Mouse (Mus musculus) heart, postnatal 36 days (tissue): ENCODE results near the gene Gm14851. TPM values are rescaled to one million over a fixed set of nuclear protein-coding genes. Genes with fewer than 3 reads are reported as not detected.
"Not testable (repeated sequence)": the region's sequence is repeated elsewhere in the genome, so short reads cannot be mapped to it uniquely, and the experiment has no call there.

Experiments used
- DNase-seq, 2 experiments: peaks; one replicate each; pipeline ENCODE4 v3.0.0; 2021 to 2022
- intact Hi-C: fragments of 180-260 bp; cut with DNase I; formaldehyde crosslinking; loops from one replicate; pipeline ENCODE4 v1.15.1; 2025
- total RNA-seq, 2 experiments: library from RNA; stranded (reverse); gene quantifications; 2 replicates each; pipeline ENCODE4 v1.2.3; 2021

Gm14851 gene
- not detected for total RNA-seq

- DNase-seq, intact Hi-C loops: not testable (repeated sequence)
Observed at GRCm38 (mm10) chr8:21095950-21096349, at the start of gene Gm14851. Gene Gm14851, minus strand, starts transcription at chr8:21096050.

- intact Hi-C loops, DNase-seq: not testable (repeated sequence)
Observed at GRCm38 (mm10) chr8:21134342-21134741, 38.5 kb upstream of the Gm14851 start, which contains the start of gene Defa30. Gene Defa30, plus strand, starts transcription at chr8:21134642.

DNA sequence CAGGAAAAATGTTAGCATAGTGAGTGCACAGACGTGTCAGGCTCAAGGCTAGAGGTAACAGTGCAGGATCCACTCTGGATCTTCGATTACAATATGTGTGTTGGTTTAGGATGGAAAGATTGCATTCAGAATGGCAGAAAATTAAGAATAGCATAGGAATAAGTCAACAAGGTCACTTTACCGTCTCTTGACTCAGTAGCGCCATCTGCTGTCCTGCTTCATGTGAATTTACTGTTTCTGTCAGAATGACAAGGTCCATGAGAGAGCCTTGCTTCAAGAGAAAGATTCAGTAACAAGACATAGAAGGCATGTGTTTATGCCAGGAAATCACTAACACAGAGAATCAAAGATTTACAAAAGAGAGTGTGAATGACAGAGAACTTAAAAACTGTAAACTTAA, 2.7 kb downstream of the Gm14851 start:
- no peak for DNase-seq
- intact Hi-C loops = no loop called here

DNA sequence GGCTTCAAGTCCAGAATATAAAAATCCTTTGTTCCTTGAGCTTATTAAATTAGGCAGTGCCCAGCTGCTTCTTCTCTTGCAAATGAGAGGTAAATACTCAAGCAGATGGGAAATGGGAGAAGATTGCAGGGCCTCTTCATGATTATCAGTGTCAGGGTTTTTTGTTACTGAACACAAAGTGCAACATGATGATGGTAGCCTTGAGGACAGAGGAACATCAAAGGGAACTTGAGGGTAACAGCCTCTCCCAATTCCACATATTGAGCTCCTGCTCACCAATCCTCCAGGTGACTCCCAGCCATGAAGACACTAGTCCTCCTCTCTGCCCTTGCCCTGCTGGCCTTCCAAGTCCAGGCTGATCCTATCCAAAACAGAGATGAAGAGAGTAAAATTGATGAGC, 11.7 kb downstream of the Gm14851 start, which contains the start of gene Defa25:
Gene Defa25, plus strand, starts transcription at position 301 of the 400 bp plus-strand sequence.
- intact Hi-C loops, DNase-seq: not testable (repeated sequence)

- DNase-seq, intact Hi-C loops: not testable (repeated sequence)
Observed at GRCm38 (mm10) chr8:21064738-21065137, 31.1 kb downstream of the Gm14851 start, which contains the start of gene Defa35. Gene Defa35, plus strand, starts transcription at chr8:21065038.

DNA sequence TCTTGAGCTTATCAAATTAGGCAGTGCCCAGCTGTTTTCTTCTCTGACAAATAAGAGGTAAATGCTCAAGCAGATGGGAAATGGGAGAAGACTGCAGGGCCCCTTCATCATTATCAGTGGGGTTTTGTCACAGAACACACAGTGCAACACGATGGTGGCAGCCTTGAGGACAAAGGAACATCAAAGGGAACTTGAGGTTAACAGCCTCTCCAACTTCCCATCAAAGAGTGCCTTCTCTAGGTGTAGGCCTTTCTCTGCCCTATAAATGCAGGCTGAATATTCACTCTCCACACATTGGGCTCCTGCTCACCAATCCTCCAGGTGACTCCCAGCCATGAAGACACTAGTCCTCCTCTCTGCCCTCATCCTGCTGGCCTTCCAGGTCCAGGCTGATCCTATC, 41.1 kb downstream of the Gm14851 start, which contains the start of gene Defa23:
Gene Defa23, plus strand, starts transcription at position 301 of the 400 bp plus-strand sequence.
- DNase-seq, intact Hi-C loops: not testable (repeated sequence)

Other genes with a start within 250 kb of the Gm14851 start
- not detected for gene Defb33, start 203.4 kb downstream of the Gm14851 start, total RNA-seq
- not detected for gene Gm15056, start 193.4 kb downstream of the Gm14851 start, total RNA-seq
- not detected for gene Gm6040, start 174.0 kb downstream of the Gm14851 start, total RNA-seq
- gene AY761185, start 151.3 kb downstream of the Gm14851 start, total RNA-seq = not detected
- gene Defa21, start 70.5 kb downstream of the Gm14851 start, total RNA-seq = not detected
- not detected for gene Defa23, start 41.0 kb downstream of the Gm14851 start, total RNA-seq
- not detected for gene Defa35, start 31.0 kb downstream of the Gm14851 start, total RNA-seq
- not detected for gene Defa25, start 11.6 kb downstream of the Gm14851 start, total RNA-seq
- not detected for gene Defa30, start 38.6 kb upstream of the Gm14851 start, total RNA-seq
- not detected for gene Defa22, start 66.2 kb upstream of the Gm14851 start, total RNA-seq
- gene Defa31, start 95.6 kb upstream of the Gm14851 start, total RNA-seq = not detected
- gene Gm15293, start 105.5 kb upstream of the Gm14851 start, total RNA-seq = not detected
- not detected for gene Gm15292, start 153.7 kb upstream of the Gm14851 start, total RNA-seq
- gene Defa27, start 219.5 kb upstream of the Gm14851 start, total RNA-seq = not detected
- not detected for gene Defa29, start 231.0 kb upstream of the Gm14851 start, total RNA-seq